Mouse (Mus musculus) heart, adult 2 months (tissue): ENCODE results near the gene Evl.

Experiments used
- CTCF ChIP-seq: fragments of 200-600 bp; IDR thresholded peaks from 2 replicates; pipeline ENCODE4 v1.8.1; 2022; ENCODE audit warnings: antibody characterized with exemption, mild to moderate bottlenecking, moderate library complexity
- POLR2A ChIP-seq: fragments of 200-500 bp; IDR thresholded peaks from 2 replicates; pipeline ENCODE4 v1.6.1; 2011; ENCODE audit warnings: mild to moderate bottlenecking, low read depth, low read length, control low read depth; ENCODE audit not compliant: insufficient read depth

DNA sequence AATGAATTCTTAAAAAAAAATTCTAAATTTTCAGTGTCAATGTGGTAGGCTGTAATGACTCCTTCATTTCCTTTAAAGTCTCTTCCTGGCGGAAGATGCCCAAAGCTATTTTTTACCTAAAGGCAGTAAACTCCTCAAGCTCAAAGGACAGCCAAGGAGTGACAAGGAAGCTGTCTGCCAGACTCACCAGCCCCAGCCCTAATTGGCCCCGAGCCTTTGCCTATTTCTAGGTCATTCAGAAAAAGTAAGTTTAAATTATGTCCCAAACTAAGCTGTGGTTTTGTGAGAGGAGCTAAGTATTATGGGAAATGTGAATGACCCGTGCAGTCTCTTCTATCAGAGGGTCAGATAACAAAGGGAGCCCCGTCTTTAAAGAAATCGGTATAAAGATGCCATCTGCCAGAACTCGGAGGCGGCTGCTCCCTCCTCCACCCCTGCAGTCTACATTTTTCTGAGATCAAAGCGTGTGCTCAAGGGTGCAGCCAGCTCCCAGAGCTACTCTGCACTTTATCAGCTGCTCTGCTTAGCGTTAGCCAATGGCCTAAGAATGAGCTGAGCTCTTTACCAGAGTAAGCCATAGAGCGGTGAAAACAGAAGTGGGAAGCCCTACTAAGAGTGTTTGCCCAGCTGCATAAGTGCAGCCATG, 7.9 kb upstream of the Evl start:
- TF ChIP-seq CTCF (no peak), POLR2A (no peak)
